Mouse (Mus musculus) heart, postnatal 0 days (tissue): ENCODE measurements at regions not wholly inside any gene's neighbourhood (a gene's known extent, or its start where the extent isn't known, plus 50 kb on each side); places are given as distances from the start of the nearest gene placed in this dataset.

Experiments
- CTCF ChIP-seq: IDR thresholded peaks from 2 replicates; pipeline ENCODE4 v1.5.1; 2016; ENCODE audit warnings: antibody characterized with exemption, control low read depth, low read depth
- EP300 ChIP-seq: IDR thresholded peaks from 2 replicates; pipeline ENCODE4 v1.6.1; 2016; ENCODE audit warnings: antibody characterized with exemption, low read depth

GRCm38 (mm10) chr10:24379291-24379690, 156.0 kb downstream of the Moxd1 start:
- TF ChIP-seq CTCF (no peak), EP300 (no peak)
